Mouse (Mus musculus): ENCODE measurements around the gene Ap1m1. TPM values are rescaled to one million over a fixed set of nuclear protein-coding genes. Genes with fewer than 3 reads are reported as not detected.

Ap1m1 gene
- polyA plus RNA-seq, 1 experiment, result 47.4 TPM

DNA sequence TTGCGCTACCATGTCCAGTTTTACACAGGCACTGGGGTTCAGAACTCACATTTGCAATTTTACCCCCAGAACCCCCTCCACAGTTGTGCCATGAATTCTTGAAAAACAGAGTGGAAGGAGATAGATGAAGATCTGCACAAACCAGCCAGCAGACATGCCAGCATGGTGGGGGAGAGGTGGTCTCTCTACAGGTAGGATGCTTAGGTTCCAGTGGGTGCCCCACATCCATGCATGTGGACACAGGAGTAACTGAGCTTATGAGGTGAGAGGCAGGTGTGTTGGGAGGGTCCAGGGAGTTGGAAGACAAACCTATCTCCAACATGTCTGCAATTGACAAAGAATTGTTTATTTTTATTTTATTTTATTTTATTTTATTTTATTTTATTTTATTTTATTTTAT is 59.1 kb downstream of the Ap1m1 start:
- no peaks in the 10 kb centered on the region for H3K36me3 ChIP-seq (ENCODE audit: control insufficient read depth, insufficient read depth, low read length)
- TF ChIP-seq CTCF (IDR thresholded peaks at IDR 0.05; ENCODE audit: extremely low read depth, insufficient read length, insufficient replicate concordance, low read depth, low read length), result no peak
- WGBS, result 100% methylated on average over 1 of the region's 1 CpGs
- no peak overlapping the region for H3K27ac ChIP-seq (ENCODE audit: insufficient read depth, low read depth, low read length)
- H3K4me1 ChIP-seq (ENCODE audit: control insufficient read depth, insufficient read depth, insufficient read length, low read length), result peaks cover 4% of the 10 kb centered on the region; the same call in 1 of the 2 replicates
- no peaks in the 10 kb centered on the region for H3K27me3 ChIP-seq (ENCODE audit: control insufficient read depth, insufficient read depth, low read length)
- no peak overlapping the region for H3K4me3 ChIP-seq (ENCODE audit: low read depth, low read length)

DNA sequence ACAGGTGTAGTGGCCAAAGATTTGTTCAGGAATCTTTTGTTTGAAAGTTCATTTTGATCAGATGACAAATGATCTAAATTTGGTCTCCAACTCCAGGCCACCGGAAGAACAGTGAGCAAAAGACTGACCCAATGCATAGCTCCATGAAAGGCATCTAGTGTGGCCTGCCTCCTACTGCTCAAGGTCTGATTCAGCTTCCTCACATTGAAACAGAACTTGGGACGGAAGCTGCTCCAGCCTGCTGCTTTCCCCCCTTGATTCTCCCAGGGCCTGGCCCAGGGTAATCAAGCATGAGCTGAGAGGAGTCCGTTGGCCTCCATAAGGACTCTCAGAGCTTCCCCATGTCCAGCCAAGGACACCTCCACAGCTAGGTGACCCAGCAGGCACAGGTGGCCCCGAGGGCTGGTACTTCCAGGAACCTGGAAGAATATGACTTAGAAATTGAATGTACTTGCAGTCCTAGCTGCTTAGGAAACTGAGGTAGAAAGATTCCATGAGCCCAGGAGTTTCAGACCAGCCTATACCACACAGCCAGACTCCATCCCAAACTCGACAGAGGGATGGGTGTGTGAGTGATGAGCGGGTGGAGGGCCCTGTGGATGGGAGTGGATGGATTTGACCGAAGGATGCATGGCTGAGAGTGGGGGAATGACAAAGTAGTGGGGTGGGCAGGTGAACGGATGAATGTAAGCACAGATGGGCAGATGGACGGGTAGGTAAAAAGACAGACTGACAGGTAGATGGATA is 61.0 kb downstream of the Ap1m1 start:
- 77% methylated on average over 9 of the region's 9 CpGs for WGBS
- TF ChIP-seq POLR2A (IDR thresholded peaks at IDR 0.05; ENCODE audit: low read depth, low read length), result no peak
- no peak for TF ChIP-seq CTCF (IDR thresholded peaks at IDR 0.05; ENCODE audit: extremely low read depth, insufficient read length, insufficient replicate concordance, low read depth, low read length)
- no peaks in the 10 kb centered on the region for H3K36me3 ChIP-seq (ENCODE audit: control insufficient read depth, insufficient read depth, low read length)
- no peak overlapping the region for H3K4me3 ChIP-seq (ENCODE audit: low read depth, low read length)
- no peak overlapping the region for H3K27ac ChIP-seq (ENCODE audit: insufficient read depth, low read depth, low read length)
- H3K4me1 ChIP-seq (ENCODE audit: control insufficient read depth, insufficient read depth, insufficient read length, low read length), result peaks cover 4% of the 10 kb centered on the region; the same call in 1 of the 2 replicates
- H3K27me3 ChIP-seq (ENCODE audit: control insufficient read depth, insufficient read depth, low read length), result no peaks in the 10 kb centered on the region

DNA sequence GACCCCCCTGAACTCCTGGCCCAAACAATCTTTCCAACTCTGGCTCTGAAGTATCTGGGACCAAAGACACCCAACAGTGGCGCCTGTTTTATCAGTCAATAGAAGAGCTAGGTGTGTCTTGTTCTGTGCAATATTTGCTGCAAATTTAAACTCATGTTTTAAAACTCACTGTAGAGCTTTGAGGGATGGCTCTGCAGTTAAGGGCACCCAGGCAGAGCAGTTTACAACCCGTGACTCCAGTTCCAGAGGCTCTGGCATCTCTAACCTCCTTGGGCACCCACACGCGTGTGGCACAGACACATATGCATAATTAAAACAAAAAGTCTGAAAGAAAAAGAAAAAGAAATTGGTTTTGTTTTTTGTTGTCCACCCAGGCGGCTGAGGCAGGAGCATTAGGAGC is 61.7 kb downstream of the Ap1m1 start:
- H3K36me3 ChIP-seq (ENCODE audit: control insufficient read depth, insufficient read depth, low read length), result no peaks in the 10 kb centered on the region
- H3K27me3 ChIP-seq (ENCODE audit: control insufficient read depth, insufficient read depth, low read length), result no peaks in the 10 kb centered on the region
- H3K4me3 ChIP-seq (ENCODE audit: low read depth, low read length), result no peak overlapping the region
- no peak for TF ChIP-seq POLR2A (IDR thresholded peaks at IDR 0.05; ENCODE audit: low read depth, low read length)
- TF ChIP-seq CTCF (IDR thresholded peaks at IDR 0.05; ENCODE audit: extremely low read depth, insufficient read length, insufficient replicate concordance, low read depth, low read length), result no peak
- WGBS, result 73% methylated on average over 5 of the region's 5 CpGs
- peaks cover 4% of the 10 kb centered on the region; the same call in 1 of the 2 replicates for H3K4me1 ChIP-seq (ENCODE audit: control insufficient read depth, insufficient read depth, insufficient read length, low read length)
- no peak overlapping the region for H3K27ac ChIP-seq (ENCODE audit: insufficient read depth, low read depth, low read length)

DNA sequence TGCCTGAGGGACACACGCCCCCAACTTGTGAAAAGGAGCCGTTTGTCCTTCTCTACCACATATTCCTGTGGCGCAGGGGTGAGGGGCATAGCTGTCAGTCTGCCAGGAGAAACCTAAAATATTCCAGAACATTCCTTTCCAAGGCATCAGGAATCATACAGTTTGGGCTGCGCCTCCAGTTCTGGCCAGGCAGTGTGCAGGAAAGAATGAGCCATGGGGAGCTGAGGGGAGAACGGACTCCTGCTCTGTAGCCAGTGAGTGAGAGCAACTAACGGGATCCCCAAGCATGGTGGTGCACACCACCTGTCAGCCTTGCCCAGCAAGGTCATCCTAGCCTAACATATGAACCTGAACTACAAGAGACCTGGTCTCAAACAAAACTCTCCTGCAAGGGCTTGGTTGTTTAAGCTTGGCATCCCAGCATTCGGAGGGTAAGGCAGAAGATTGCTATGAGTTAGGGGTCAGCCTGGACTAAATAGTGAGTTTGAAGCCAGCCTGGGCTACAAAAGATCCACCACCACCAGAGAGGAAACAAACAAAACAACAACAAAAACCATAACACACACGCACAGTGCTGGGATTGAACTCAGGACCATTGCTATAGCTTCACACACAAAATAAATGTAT is 63.3 kb downstream of the Ap1m1 start:
- Histone ChIP-seq H3K4me3 (ENCODE audit: low read depth, low read length) (no peak overlapping the region), H3K36me3 (ENCODE audit: control insufficient read depth, insufficient read depth, low read length) (no peaks in the 10 kb centered on the region), H3K4me1 (ENCODE audit: control insufficient read depth, insufficient read depth, insufficient read length, low read length) (peaks cover 6% of the 10 kb centered on the region), H3K27me3 (ENCODE audit: control insufficient read depth, insufficient read depth, low read length) (no peaks in the 10 kb centered on the region), H3K27ac (ENCODE audit: insufficient read depth, low read depth, low read length) (peak overlapping the region; percentile 90)
- TF ChIP-seq CTCF (IDR thresholded peaks at IDR 0.05; ENCODE audit: extremely low read depth, insufficient read length, insufficient replicate concordance, low read depth, low read length) (no peak), POLR2A (IDR thresholded peaks at IDR 0.05; ENCODE audit: low read depth, low read length) (no peak)
- 54% methylated on average over 8 of the region's 8 CpGs for WGBS

DNA sequence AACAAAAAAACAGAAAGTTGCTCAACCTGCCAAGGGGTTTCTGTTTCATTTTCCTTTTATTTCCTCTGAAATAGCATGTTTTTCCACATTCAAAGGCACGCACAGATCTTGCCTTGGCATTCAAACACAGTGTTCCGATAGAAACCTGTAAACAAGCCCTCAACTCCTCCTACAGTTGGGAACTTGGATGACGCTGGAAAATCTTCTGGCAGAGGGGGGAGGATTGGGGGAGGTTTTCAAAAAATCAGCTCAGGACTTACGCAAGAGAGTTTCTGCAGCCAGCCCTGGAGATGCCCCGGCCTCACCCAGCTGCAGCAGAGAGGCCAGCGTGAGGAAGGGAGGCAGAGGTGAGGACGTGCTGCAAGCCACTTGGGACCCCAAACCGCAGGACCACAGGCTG is 63.8 kb downstream of the Ap1m1 start:
- H3K4me1 ChIP-seq (ENCODE audit: control insufficient read depth, insufficient read depth, insufficient read length, low read length), result peaks cover 8% of the 10 kb centered on the region
- no peaks in the 10 kb centered on the region for H3K36me3 ChIP-seq (ENCODE audit: control insufficient read depth, insufficient read depth, low read length)
- no peaks in the 10 kb centered on the region for H3K27me3 ChIP-seq (ENCODE audit: control insufficient read depth, insufficient read depth, low read length)
- 17% methylated on average over 8 of the region's 8 CpGs for WGBS
- no peak for TF ChIP-seq POLR2A (IDR thresholded peaks at IDR 0.05; ENCODE audit: low read depth, low read length)
- TF ChIP-seq CTCF (IDR thresholded peaks at IDR 0.05; ENCODE audit: extremely low read depth, insufficient read length, insufficient replicate concordance, low read depth, low read length), result no peak
- no peak overlapping the region for H3K27ac ChIP-seq (ENCODE audit: insufficient read depth, low read depth, low read length)
- peak overlapping the region; percentile 14; the same call in 1 of the 2 replicates for H3K4me3 ChIP-seq (ENCODE audit: low read depth, low read length)

DNA sequence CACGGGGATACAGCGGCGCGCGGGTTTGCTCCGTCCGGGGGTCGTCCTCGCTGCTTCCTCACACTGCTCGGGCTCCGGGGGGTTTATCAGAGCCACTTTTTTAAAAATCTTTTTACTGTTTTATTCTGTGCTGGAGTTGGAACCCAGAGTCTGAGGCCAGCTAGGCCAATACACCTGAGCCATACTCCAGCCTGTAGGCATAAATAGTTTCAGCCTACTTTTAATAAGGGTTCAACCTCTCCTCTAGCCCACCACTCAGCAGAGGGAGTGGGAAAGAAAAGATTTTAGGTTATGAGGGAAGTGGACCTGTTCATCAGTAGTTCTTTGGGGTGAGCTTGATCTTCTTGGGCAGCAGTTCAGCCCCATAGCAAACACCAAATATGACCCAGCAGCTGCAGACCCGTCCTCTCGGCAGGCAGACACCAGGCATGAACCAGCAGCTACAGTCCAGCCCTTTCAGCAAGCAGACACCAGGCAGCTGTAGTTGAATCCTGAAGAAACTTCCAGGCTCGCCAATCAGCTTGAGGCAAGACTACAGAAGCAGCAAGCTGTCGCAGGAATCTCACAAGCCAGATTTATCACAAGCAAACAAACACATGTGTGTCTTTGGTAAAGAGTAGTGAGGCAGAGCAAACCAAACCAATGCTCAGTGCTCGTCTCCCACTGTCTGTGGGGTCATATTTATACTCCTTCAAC is 65.5 kb downstream of the Ap1m1 start, which contains the start of gene Gm10282:
Gene Gm10282 (minus strand): TSS at position 51 of the 696 bp plus-strand sequence.
- Histone ChIP-seq H3K36me3 (ENCODE audit: control insufficient read depth, insufficient read depth, low read length) (no peaks in the 10 kb centered on the region), H3K27ac (ENCODE audit: insufficient read depth, low read depth, low read length) (no peak within 1 kb of the TSS), H3K4me3 (ENCODE audit: low read depth, low read length) (no peak within 1 kb of the TSS), H3K4me1 (ENCODE audit: control insufficient read depth, insufficient read depth, insufficient read length, low read length) (peaks cover 8% of the 10 kb centered on the region), H3K27me3 (ENCODE audit: control insufficient read depth, insufficient read depth, low read length) (no peaks in the 10 kb centered on the region)
- TF ChIP-seq POLR2A (IDR thresholded peaks at IDR 0.05; ENCODE audit: low read depth, low read length) (no peak), CTCF (IDR thresholded peaks at IDR 0.05; ENCODE audit: extremely low read depth, insufficient read length, insufficient replicate concordance, low read depth, low read length) (no peak)
- WGBS, result 85% methylated on average over 16 of the region's 16 CpGs

DNA sequence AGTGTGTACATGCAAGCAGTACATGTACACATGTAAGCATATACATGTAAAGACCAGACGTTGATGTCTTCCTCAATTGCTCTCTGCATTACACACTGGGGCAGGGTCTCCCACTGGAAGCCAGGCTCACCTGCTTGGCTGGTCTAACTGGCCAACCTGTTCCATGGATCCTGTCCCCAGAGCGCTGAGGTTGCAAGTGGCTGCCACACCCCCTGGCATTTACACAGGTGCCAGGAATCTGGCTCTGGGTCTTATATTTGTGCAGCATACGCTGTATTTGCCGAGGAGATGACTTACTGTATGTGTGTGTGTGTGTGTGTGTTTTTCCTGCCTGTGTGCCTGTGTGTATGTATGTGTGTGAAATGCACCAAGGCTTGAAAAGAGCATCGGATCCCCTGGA is 67.1 kb downstream of the Ap1m1 start:
- Histone ChIP-seq H3K27ac (ENCODE audit: insufficient read depth, low read depth, low read length) (no peak overlapping the region), H3K4me1 (ENCODE audit: control insufficient read depth, insufficient read depth, insufficient read length, low read length) (peaks cover 11% of the 10 kb centered on the region), H3K36me3 (ENCODE audit: control insufficient read depth, insufficient read depth, low read length) (no peaks in the 10 kb centered on the region), H3K27me3 (ENCODE audit: control insufficient read depth, insufficient read depth, low read length) (no peaks in the 10 kb centered on the region), H3K4me3 (ENCODE audit: low read depth, low read length) (no peak overlapping the region)
- 36% methylated on average over 5 of the region's 5 CpGs for WGBS
- no peak for TF ChIP-seq POLR2A (IDR thresholded peaks at IDR 0.05; ENCODE audit: low read depth, low read length)
- TF ChIP-seq CTCF (IDR thresholded peaks at IDR 0.05; ENCODE audit: extremely low read depth, insufficient read length, insufficient replicate concordance, low read depth, low read length), result no peak

Other genes with a start within 250 kb of the Ap1m1 start
- gene Cyp4f18, start 230.4 kb upstream of the Ap1m1 start, polyA plus RNA-seq (2012; rRNA removed), result 7.9 and 8.8 TPM in 2 replicates
- gene Olfr372, start 198.8 kb upstream of the Ap1m1 start, polyA plus RNA-seq (2012; rRNA removed), result not detected in 2 replicates
- gene Olfr373, start 156.8 kb upstream of the Ap1m1 start, polyA plus RNA-seq (2012; rRNA removed), result not detected in 2 replicates
- gene Olfr374, start 133.0 kb upstream of the Ap1m1 start, polyA plus RNA-seq (2012; rRNA removed), result not detected in 2 replicates
- gene Tpm4, start 105.0 kb upstream of the Ap1m1 start, polyA plus RNA-seq (2012; rRNA removed), result 19.1 and 27.3 TPM in 2 replicates
- 22.5 and 58.9 TPM in 2 replicates for gene Rab8a, start 78.8 kb upstream of the Ap1m1 start, polyA plus RNA-seq (2012; rRNA removed)
- gene Hsh2d, start 50.4 kb upstream of the Ap1m1 start, polyA plus RNA-seq (2012; rRNA removed), result 1.4 and 3.3 TPM in 2 replicates
- gene Cib3, start 27.2 kb upstream of the Ap1m1 start, polyA plus RNA-seq (2012; rRNA removed), result not detected in 2 replicates
- gene Gm11034, start 26.4 kb upstream of the Ap1m1 start, polyA plus RNA-seq (2012; rRNA removed), result not detected in 2 replicates
- gene Fam32a, start 20.3 kb upstream of the Ap1m1 start, polyA plus RNA-seq (2012; rRNA removed), result 19.7 and 35.5 TPM in 2 replicates
- gene Gm10282, start 65.2 kb downstream of the Ap1m1 start, polyA plus RNA-seq (2012; rRNA removed), result 0.41 TPM in 1 of 2 replicates, not detected in the other
- gene Klf2, start 79.0 kb downstream of the Ap1m1 start, polyA plus RNA-seq (2012; rRNA removed), result 21.4 and 24.7 TPM in 2 replicates
- gene Eps15l1, start 181.4 kb downstream of the Ap1m1 start, polyA plus RNA-seq (2012; rRNA removed), result 14.5 and 27.0 TPM in 2 replicates
- gene Calr3, start 203.9 kb downstream of the Ap1m1 start, polyA plus RNA-seq (2012; rRNA removed), result not detected in 2 replicates
- gene 1700030K09Rik, start 203.9 kb downstream of the Ap1m1 start, polyA plus RNA-seq (2012; rRNA removed), result 1.8 and 3.2 TPM in 2 replicates
- gene Cherp, start 235.2 kb downstream of the Ap1m1 start, polyA plus RNA-seq (2012; rRNA removed), result 32.8 and 43.8 TPM in 2 replicates

Measured in small intestine, adult 2 months (tissue).